Mouse (Mus musculus): ENCODE measurements around the gene Rbl2. TPM values are rescaled to one million over a fixed set of nuclear protein-coding genes. Genes with fewer than 3 reads are reported as not detected.

Rbl2 gene
- polyA plus RNA-seq, 1 experiment = 24.2 TPM

DNA sequence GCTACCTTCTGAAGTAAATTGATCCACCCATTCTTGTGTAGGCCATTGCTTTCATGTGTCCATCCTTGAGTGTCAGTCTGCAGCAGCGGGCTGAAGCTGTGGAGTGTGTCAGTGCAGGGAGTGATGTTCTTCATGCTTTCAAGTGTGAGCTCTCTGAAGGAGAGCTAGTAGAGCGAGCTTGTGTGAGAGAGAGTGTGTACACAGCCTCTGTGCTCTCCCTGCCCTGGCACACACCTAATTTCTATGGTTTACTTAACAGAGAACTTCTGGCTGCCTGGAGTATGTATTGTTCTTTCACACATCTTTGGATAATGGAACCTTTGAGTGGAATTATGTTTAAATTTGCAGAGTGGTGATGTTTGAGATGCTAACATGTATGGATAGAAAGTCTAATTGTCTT lies 19.7 kb downstream of the Rbl2 start:
- Histone ChIP-seq H3K4me3 (replicated peaks; ENCODE audit: extremely low read depth, low read depth, low read length) (no peak overlapping the region), H3K4me1 (ENCODE audit: control insufficient read depth, insufficient read depth, low read length) (no peaks in the 10 kb centered on the region)
- no peak for DNase-seq
- 69% methylated on average over 2 of the region's 2 CpGs for WGBS
- TF ChIP-seq CTCF (IDR thresholded peaks at IDR 0.05; ENCODE audit: insufficient read depth, low read length) (no peak), POLR2A (IDR thresholded peaks at IDR 0.05; ENCODE audit: borderline replicate concordance, extremely low read depth, low read depth, low read length) (no peak)

DNA sequence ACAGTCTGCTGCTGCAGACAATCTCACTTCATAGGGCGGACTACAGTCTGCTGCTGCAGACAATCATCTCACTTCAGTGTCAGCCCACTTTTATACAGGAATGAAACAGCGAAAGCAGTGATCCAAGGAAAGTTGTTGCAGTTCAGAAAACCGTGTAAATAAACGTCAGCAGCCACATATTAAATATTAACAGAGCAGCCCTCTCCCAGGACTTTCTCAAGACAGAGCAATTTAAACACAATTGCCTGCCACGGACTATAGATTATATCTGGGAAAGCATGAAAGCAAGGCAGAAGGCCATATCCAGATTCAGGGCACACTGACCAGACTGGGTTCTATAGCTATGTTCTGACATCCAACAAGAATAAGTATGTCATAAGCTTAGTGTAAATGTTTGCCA lies 24.3 kb downstream of the Rbl2 start:
- Histone ChIP-seq H3K4me3 (replicated peaks; ENCODE audit: extremely low read depth, low read depth, low read length) (no peak overlapping the region), H3K4me1 (ENCODE audit: control insufficient read depth, insufficient read depth, low read length) (no peaks in the 10 kb centered on the region)
- no peak for TF ChIP-seq CTCF (IDR thresholded peaks at IDR 0.05; ENCODE audit: insufficient read depth, low read length)
- no peak for TF ChIP-seq POLR2A (IDR thresholded peaks at IDR 0.05; ENCODE audit: borderline replicate concordance, extremely low read depth, low read depth, low read length)
- 72% methylated on average over 5 of the region's 5 CpGs for WGBS
- DNase-seq = no peak

DNA sequence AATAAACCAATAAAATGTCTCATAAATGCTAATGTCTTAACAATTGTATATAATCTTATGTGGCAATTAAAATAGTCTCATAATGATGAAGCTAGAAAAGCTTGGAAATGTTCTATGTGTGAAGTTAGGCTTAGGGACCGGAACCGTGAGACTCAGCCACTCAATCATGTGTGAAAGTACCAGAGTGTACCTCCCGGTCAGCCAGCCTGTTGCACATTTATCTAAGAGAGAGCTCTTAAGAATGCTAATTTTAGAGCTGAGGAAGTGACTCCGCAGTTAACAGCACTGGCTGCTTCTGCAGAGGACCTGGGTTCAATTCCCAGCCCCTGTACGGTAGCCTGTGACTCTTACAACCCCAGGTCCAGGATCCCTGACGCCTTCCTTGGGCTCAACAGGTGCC lies 28.2 kb downstream of the Rbl2 start:
- Histone ChIP-seq H3K4me3 (replicated peaks; ENCODE audit: extremely low read depth, low read depth, low read length) (no peak overlapping the region), H3K4me1 (ENCODE audit: control insufficient read depth, insufficient read depth, low read length) (no peaks in the 10 kb centered on the region)
- no peak for TF ChIP-seq CTCF (IDR thresholded peaks at IDR 0.05; ENCODE audit: insufficient read depth, low read length)
- TF ChIP-seq POLR2A (IDR thresholded peaks at IDR 0.05; ENCODE audit: borderline replicate concordance, extremely low read depth, low read depth, low read length) = no peak
- 79% methylated on average over 6 of the region's 6 CpGs for WGBS
- no peak for DNase-seq

DNA sequence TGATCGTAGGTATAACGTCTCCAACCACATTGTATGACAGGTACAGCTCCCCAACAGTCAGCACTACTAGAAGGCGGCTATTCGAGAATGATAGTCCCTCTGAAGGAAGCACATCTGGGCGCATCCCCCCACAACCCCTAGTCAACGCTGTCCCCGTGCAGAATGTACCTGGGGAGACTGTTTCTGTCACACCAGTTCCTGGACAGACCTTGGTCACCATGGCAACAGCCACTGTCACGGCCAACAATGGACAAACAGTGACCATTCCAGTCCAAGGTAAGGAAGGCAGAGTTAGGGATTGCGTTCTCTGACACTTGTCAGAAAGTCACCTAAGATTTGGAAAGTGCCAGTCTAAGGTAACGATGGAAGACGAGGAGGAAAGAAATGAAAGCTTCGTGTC lies 36.4 kb downstream of the Rbl2 start:
- no peak for DNase-seq
- 78% methylated on average over 12 of the region's 12 CpGs for WGBS
- Histone ChIP-seq H3K4me3 (replicated peaks; ENCODE audit: extremely low read depth, low read depth, low read length) (no peak overlapping the region), H3K4me1 (ENCODE audit: control insufficient read depth, insufficient read depth, low read length) (no peaks in the 10 kb centered on the region)
- TF ChIP-seq POLR2A (IDR thresholded peaks at IDR 0.05; ENCODE audit: borderline replicate concordance, extremely low read depth, low read depth, low read length) (no peak), CTCF (IDR thresholded peaks at IDR 0.05; ENCODE audit: insufficient read depth, low read length) (no peak)

DNA sequence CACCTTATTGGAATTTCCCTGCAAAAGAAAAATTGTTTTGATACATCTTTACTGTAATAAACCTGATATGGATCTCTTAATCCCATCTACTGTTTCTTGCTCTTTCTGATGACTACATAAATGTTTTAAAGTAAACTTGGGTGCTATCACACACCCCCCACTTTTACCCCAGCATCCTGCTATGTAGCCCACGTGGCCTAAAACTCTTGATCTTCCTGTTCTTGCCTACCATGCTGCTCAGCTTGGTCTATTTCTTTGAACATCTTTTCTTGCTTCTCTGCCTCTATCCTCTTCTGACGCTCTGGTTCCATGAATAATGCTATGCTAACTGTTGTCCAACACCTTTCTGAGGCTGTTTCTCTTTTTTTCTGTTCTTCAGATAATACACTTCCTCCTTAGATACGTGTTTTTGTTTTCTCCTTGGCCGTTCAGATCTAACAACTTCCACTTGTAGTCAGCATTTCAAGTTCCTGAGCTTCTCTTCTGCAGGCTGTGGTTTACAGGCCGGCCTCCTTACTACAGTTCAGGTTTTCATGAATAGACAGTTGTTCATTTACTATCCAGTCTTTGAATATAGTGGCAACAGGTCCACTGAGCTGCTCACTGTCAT lies 42.1 kb downstream of the Rbl2 start:
- no peak for DNase-seq
- no peak overlapping the region for H3K4me3 ChIP-seq (replicated peaks; ENCODE audit: extremely low read depth, low read depth, low read length)
- H3K4me1 ChIP-seq (ENCODE audit: control insufficient read depth, insufficient read depth, low read length) = no peaks in the 10 kb centered on the region
- TF ChIP-seq POLR2A (IDR thresholded peaks at IDR 0.05; ENCODE audit: borderline replicate concordance, extremely low read depth, low read depth, low read length) (no peak), CTCF (IDR thresholded peaks at IDR 0.05; ENCODE audit: insufficient read depth, low read length) (no peak)
- WGBS = 79% methylated on average over 5 of the region's 5 CpGs

DNA sequence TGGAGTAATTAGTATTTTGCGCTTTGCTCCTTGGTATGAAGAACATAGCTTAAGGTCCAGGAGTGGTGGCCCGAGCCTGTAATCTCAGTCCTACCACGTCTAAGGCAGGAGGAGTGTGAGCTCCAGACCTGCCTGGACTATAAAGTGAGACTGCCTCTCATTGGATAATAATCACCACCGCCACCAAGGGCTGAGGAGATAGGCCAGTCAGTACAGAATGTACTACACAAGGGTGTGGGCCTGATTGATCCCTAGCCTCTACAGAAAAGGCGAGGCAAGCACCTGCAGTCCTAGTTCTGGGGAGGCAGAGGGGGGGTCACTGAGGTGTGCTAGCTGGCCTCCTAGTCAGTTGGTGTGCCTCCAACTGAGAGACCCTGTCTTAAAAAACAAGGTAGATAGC lies 44.6 kb downstream of the Rbl2 start:
- DNase-seq = no peak
- no peak overlapping the region for H3K4me3 ChIP-seq (replicated peaks; ENCODE audit: extremely low read depth, low read depth, low read length)
- no peaks in the 10 kb centered on the region for H3K4me1 ChIP-seq (ENCODE audit: control insufficient read depth, insufficient read depth, low read length)
- 91% methylated on average over 5 of the region's 5 CpGs for WGBS
- no peak for TF ChIP-seq CTCF (IDR thresholded peaks at IDR 0.05; ENCODE audit: insufficient read depth, low read length)
- no peak for TF ChIP-seq POLR2A (IDR thresholded peaks at IDR 0.05; ENCODE audit: borderline replicate concordance, extremely low read depth, low read depth, low read length)

DNA sequence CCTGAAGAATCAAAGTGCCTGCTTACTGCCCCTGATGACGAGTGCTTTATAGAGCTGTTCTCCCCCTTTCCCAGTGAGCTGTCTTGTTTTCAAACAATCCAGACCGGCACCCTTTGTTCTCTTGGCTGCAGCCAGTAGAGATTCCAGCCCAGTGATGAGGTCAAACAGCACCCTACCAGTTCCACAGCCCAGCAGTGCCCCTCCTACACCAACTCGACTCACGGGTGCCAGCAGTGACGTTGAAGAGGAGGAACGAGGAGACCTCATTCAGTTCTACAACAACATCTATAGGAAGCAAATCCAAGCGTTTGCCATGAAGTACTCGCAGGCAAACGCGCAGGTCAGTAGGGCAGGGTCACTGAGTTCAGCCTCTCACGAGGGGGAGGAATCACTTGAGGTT lies 45.1 kb downstream of the Rbl2 start:
- H3K4me1 ChIP-seq (ENCODE audit: control insufficient read depth, insufficient read depth, low read length) = no peaks in the 10 kb centered on the region
- TF ChIP-seq POLR2A (IDR thresholded peaks at IDR 0.05; ENCODE audit: borderline replicate concordance, extremely low read depth, low read depth, low read length) (no peak), CTCF (IDR thresholded peaks at IDR 0.05; ENCODE audit: insufficient read depth, low read length) (no peak)
- WGBS = 64% methylated on average over 11 of the region's 11 CpGs
- no peak overlapping the region for H3K4me3 ChIP-seq (replicated peaks; ENCODE audit: extremely low read depth, low read depth, low read length)
- DNase-seq = no peak

DNA sequence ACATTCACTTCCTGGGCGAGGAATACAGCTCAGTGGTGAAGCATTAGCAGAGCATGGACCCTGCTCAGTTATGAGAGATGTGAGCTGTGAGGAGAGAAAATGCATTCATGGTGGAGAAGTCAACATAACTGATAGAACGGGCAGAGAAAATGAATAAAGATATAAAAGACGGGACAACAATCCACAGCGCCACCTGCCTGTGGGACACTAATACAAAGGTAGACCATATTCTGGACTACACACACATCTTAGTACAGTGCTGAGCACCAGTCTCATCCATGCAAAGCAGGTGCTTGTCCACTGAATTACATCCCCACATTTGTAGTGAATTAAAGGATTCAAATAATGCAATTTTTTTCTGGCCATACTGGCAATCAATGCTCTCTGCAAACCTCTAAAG lies 47.7 kb downstream of the Rbl2 start:
- no peak for TF ChIP-seq POLR2A (IDR thresholded peaks at IDR 0.05; ENCODE audit: borderline replicate concordance, extremely low read depth, low read depth, low read length)
- no peak for TF ChIP-seq CTCF (IDR thresholded peaks at IDR 0.05; ENCODE audit: insufficient read depth, low read length)
- DNase-seq = no peak
- H3K4me3 ChIP-seq (replicated peaks; ENCODE audit: extremely low read depth, low read depth, low read length) = no peak overlapping the region
- no peaks in the 10 kb centered on the region for H3K4me1 ChIP-seq (ENCODE audit: control insufficient read depth, insufficient read depth, low read length)
- WGBS = 83% methylated on average over 4 of the region's 4 CpGs

DNA sequence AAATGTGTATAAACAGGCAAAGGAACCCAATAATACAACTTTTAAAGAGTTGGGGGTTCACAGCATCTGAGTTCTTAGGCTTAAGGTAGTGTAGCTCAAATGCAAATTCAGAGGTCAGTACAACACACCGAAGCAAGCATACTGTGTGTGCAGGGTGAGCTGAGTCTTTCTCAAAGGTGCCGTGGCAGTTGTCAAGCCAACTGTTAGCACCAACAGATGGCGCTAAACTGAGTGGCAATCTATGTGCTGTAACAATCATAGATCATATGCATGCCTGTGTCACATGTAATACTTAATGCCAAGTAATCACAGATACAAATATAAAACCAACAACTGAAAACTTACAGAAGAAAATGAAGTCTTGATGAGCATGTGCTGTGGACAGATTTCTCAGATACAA lies 48.3 kb downstream of the Rbl2 start:
- 66% methylated on average over 3 of the region's 3 CpGs for WGBS
- DNase-seq = no peak
- TF ChIP-seq CTCF (IDR thresholded peaks at IDR 0.05; ENCODE audit: insufficient read depth, low read length) (peak; percentile 48), POLR2A (IDR thresholded peaks at IDR 0.05; ENCODE audit: borderline replicate concordance, extremely low read depth, low read depth, low read length) (no peak)
- no peaks in the 10 kb centered on the region for H3K4me1 ChIP-seq (ENCODE audit: control insufficient read depth, insufficient read depth, low read length)
- no peak overlapping the region for H3K4me3 ChIP-seq (replicated peaks; ENCODE audit: extremely low read depth, low read depth, low read length)

DNA sequence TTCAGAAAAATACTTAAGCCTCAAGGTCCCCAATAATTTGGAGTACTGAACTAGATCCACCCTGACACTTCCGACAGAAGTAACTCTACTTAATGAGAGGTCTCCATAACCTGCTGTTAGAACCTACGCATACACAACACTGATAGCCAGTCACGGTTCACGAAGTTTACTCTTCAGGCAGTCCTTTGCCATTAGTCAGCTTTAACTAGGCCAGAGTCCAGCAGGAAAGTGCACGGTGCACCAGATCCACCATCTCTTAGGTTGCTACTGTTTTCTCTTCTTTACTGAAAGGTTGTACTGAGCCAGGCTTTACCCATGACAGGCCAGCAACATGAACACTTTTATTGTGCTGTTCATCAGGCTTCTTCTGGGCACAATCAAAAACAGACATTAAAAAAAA lies 54.5 kb downstream of the Rbl2 start:
- no peaks in the 10 kb centered on the region for H3K4me1 ChIP-seq (ENCODE audit: control insufficient read depth, insufficient read depth, low read length)
- no peak for TF ChIP-seq CTCF (IDR thresholded peaks at IDR 0.05; ENCODE audit: insufficient read depth, low read length)
- TF ChIP-seq POLR2A (IDR thresholded peaks at IDR 0.05; ENCODE audit: borderline replicate concordance, extremely low read depth, low read depth, low read length) = no peak
- 90% methylated on average over 5 of the region's 5 CpGs for WGBS
- no peak for DNase-seq
- no peak overlapping the region for H3K4me3 ChIP-seq (replicated peaks; ENCODE audit: extremely low read depth, low read depth, low read length)

All from lung, adult 2 months (tissue).